ENCODE assay signal across 12 mouse cellular contexts in the genomic region with DNA sequence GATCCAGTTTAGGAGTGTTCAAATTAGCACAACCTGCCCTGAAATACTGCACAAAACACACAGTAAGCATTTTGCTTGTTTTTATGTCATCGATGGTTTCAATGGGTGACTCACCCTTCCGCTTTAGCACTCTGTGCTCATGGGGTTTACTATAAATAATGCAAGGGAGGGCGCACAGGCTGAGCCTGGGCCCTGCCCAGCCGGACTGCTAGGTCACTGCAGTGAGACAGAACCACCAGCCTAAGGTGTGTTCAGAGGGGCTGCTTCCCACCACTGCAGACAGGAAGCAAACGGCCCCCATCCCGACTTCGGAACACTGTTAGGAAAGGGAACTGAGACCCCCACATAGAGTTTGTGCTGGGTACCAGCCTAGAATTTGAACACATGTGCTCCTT. TPM values are rescaled to one million over a fixed set of nuclear protein-coding genes. Genes with fewer than 3 reads are reported as not detected.
DNase-seq lines count a peak whose midpoint lies in the region; ATAC-seq and TF ChIP-seq lines count a peak whose summit lies in the region.
"Had no signal": no experiment of that assay in that cellular context is flagged by ENCODE, and none has a peak within 500 bp of the region (broad histone marks: within the 10 kb centered on the region; RNA-seq: fewer than 3 reads in every experiment).

No protein-coding gene starts in this region.

- peak overlapping the region; percentile 28; the same call in 1 of the 2 replicates for H3K9ac ChIP-seq in heart, postnatal 0 days (replicated peaks; ENCODE audit: low read depth, low read length)
- H3K9ac ChIP-seq: embryonic facial prominence, embryonic 12.5 days; midbrain, embryonic 15.5 days had no signal

- H3K36me3 ChIP-seq in heart, postnatal 0 days (replicated peaks; ENCODE audit: control insufficient read depth, insufficient read depth, low read length) = no peaks in the 10 kb centered on the region; the same call in 1 of the 2 replicates
- H3K36me3 ChIP-seq: embryonic facial prominence, embryonic 12.5 days; heart, embryonic 13.5 days; midbrain, embryonic 15.5 days had no signal

- peak overlapping the region; percentile 27; the same call in 1 of the 2 replicates for H3K4me2 ChIP-seq in heart, postnatal 0 days (ENCODE audit: low read depth, low read length)
- H3K4me2 ChIP-seq: embryonic facial prominence, embryonic 12.5 days; heart, embryonic 13.5 days; midbrain, embryonic 15.5 days had no signal

- intact Hi-C loops in left cerebral cortex, adult 2 months (cut with DNase I) = no loop called here
- intact Hi-C loops in left cerebral cortex, postnatal 4 days (cut with DNase I) = no loop called here

- no peaks in the 10 kb centered on the region for H3K9me3 ChIP-seq in heart, postnatal 0 days (replicated peaks; ENCODE audit: control insufficient read depth, low read length)
- H3K9me3 ChIP-seq: embryonic facial prominence, embryonic 12.5 days; heart, embryonic 13.5 days; midbrain, embryonic 15.5 days had no signal

- H3K27me3 ChIP-seq in heart, postnatal 0 days (ENCODE audit: control insufficient read depth, insufficient read depth, low read length) = no peaks in the 10 kb centered on the region
- H3K27me3 ChIP-seq: midbrain, embryonic 15.5 days had no signal

- peak; percentile 54 for DNase-seq in adrenal gland, adult 2 months
- no peak for DNase-seq in adrenal gland, postnatal 4 days (ENCODE audit: low spot score in 2 of 2)
- no peak for DNase-seq in left cerebral cortex, adult 2 months (ENCODE audit: extremely low spot score in 1 of 2, low spot score in 2 of 2)
- DNase-seq in left cerebral cortex, adult 11 months (ENCODE audit: low spot score) = no peak
- DNase-seq in heart, postnatal 0 days (ENCODE audit: low spot score) = peak; percentile 82
- peak; percentile 63 to 81 for DNase-seq in natural killer cell, adult 2 months (ENCODE audit: low spot score in 2 of 2)
- DNase-seq in embryo, embryonic 10.5 days (ENCODE audit: low spot score) = no peak
- DNase-seq in left cerebral cortex, postnatal 4 days = no peak

- peak; percentile 89 for ATAC-seq in heart, postnatal 0 days (ENCODE audit: insufficient read depth, low read depth)
- ATAC-seq: activated CD4-positive, CD25-positive, alpha-beta regulatory T cell, adult 4 months; midbrain, embryonic 15.5 days had no signal

- H3K4me1 ChIP-seq in heart, postnatal 0 days (ENCODE audit: control insufficient read depth, insufficient read depth) = peaks cover 42% of the 10 kb centered on the region
- H3K4me1 ChIP-seq: midbrain, embryonic 15.5 days had no signal

- TF ChIP-seq EP300 in heart, postnatal 0 days (IDR thresholded peaks at IDR 0.05; ENCODE audit: low read depth) = no peak

- WGBS in heart, postnatal 0 days = 39% methylated on average over 7 of the region's 7 CpGs

- peak overlapping the region; percentile 13; the same call in 1 of the 2 replicates for H3K27ac ChIP-seq in left cerebral cortex, adult 2 months
- peak overlapping the region; percentile 68 for H3K27ac ChIP-seq in heart, postnatal 0 days (ENCODE audit: low read depth)
- H3K27ac ChIP-seq: embryonic facial prominence, embryonic 12.5 days; heart, embryonic 13.5 days; midbrain, embryonic 15.5 days had no signal

- no peak for TF ChIP-seq CTCF in left cerebral cortex, adult 2 months (IDR thresholded peaks at IDR 0.05)
- no peak for TF ChIP-seq CTCF in heart, postnatal 0 days (IDR thresholded peaks at IDR 0.05; ENCODE audit: low read depth)

- no peak overlapping the region for H3K4me3 ChIP-seq in left cerebral cortex, adult 2 months
- H3K4me3 ChIP-seq in heart, postnatal 0 days (ENCODE audit: low read depth, low read length) = no peak overlapping the region
- H3K4me3 ChIP-seq: embryonic facial prominence, embryonic 12.5 days; heart, embryonic 13.5 days; midbrain, embryonic 15.5 days had no signal

RNA-seq across cellular contexts. Expression of a gene that starts 18.6 kb away (rescaled TPM):
- total RNA-seq in adrenal gland, adult 2 months (2021) = 10 to 100 TPM; 25.6 to 73.3 TPM
- polyA plus RNA-seq in adrenal gland, adult 2 months (2012; rRNA removed) = 17.7 and 20.4 TPM in 2 replicates
- total RNA-seq in adrenal gland, postnatal 4 days (2021) = 10 to 100 TPM; 32.4 to 47.4 TPM
- 100 to 1,000 TPM in 1 of 2 experiments, 10 to 100 TPM in 1; 92.9 to 111 TPM for total RNA-seq in left cerebral cortex, adult 2 months (2021)
- total RNA-seq in heart, postnatal 0 days (2014; rRNA removed; ENCODE audit: low replicate concordance) = 54.7 and 65.0 TPM in 2 replicates
- 1.8 and 5.0 TPM in 2 replicates for polyA plus RNA-seq in heart, postnatal 0 days (2015; fragmentation: Nextera tagmentation; extraction: Ambion mirVana)
- 10 to 100 TPM; 28.9 to 29.6 TPM for total RNA-seq in left cerebral cortex, postnatal 4 days (2021)
- polyA plus RNA-seq: activated CD4-positive, CD25-positive, alpha-beta regulatory T cell, adult 4 months had no signal

Comparison
In these comparisons a context has a peak if more than half of its experiments do, and no peak if none do; other contexts are left out.
1. DNase-seq: peak in adrenal gland, adult 2 months (single experiment), heart, postnatal 0 days (single experiment) and natural killer cell, adult 2 months (2 of 2); none in adrenal gland, postnatal 4 days (0 of 2), left cerebral cortex, adult 2 months (0 of 2), left cerebral cortex, adult 11 months (single experiment), embryo, embryonic 10.5 days (single experiment) and left cerebral cortex, postnatal 4 days (single experiment).